Mouse (Mus musculus) MN1 (cell line): Measurements from ENCODE around the gene Ctr9.

Experiments
- DNase-seq: peaks from one replicate; pipeline ENCODE4 v3.0.0-alpha.2; 2016; ENCODE audit warnings: low spot score

The Ctr9 gene

DNA sequence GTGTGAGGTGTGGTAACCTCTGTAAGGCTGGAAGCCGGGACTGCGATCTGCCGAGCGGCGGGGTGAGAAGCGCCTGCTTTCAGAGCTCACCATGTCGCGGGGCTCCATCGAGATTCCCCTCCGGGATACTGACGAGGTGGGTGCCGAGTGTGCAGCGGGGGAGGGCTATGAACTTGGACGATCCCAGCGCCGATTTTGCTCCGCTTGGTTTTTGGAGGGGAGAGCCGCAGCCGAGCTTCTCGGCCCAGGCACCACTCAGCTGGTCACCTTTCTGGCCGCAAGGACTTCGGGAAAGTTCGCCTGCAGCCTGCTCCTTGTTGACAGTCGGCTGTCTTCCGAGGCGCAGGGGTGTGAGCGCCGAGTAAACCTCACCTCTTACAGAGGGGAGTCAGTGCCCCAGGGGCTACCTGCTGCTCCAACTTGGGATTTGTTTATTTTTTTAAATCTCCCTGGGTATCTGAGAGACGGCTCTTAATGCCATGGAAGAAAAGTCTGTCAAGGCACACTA is 349 bp downstream of the Ctr9 start:
- no peak for DNase-seq

DNA sequence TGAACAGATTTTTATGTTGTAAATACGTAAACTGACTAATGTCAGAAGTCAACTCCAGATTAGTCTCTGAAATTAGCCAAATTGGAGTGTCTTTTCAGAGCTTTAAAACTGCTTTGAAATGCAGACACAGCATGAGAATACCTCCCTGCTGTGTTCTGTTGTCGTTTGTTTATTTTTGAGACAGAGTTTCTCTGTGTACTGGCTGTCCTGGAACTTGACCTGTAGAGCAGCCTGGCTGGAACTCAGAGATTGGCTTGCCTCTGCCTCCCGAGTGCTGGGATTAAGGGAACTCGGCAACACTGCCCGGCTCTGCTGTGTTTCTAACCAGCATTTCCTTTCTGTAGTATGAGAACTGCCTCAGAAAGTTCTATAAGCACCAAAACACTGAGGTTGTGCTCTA is 20.2 kb downstream of the Ctr9 start:
- DNase-seq, result no peak

DNA sequence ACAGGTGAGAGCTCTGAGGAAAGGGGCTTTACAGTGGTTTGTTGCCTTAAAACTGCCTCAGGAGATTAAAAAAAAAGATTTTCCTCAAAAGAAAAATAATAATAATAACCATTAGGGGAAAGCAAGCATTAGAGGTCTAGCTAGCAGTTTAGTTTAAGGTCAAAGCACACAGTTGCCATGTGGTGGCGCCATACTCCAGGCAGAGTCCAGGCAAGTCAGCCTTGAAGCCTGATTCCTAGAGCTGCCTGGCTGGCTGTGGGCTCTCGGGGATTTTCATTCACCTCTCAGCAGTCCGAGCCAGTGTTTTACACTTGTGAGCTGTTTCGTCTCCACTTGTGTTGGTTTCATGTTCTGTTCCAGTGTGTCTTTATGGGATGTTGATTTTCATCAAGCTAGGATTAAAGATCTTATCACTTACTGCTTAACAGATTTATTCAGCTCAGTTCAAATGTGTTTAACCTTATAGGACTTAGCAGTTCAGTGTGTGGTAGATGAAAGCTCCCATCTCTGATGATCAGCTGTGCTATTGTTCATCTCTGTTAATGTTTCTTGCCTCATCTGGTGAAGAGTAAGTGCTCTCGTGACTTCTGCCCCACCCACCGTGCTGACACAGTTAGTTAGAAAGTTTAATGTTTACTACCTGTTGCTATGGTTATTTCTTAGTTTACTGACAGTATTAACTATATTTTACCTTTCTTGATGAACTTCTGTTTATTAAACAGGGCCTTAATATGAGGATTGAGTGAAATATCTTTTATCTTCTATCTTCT is 21.1 kb downstream of the Ctr9 start:
- peak; percentile 69 for DNase-seq

DNA sequence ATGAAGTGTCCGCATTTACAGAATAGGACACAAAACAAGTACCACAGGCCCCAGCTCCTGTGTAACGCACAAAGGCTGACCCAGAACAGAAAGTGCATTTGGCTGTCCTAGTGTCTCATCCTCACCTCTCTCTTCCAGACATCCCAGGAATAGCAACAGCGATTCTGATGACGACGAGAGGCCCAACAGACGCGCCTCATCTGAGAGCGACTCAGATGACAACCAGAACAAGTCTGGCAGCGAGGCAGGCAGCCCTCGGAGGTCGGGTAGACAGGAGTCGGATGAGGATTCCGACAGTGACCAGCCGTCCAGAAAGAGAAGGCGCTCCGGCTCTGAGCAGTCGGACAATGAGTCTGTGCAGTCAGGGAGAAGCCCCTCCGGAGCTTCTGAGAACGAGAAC is 26.5 kb downstream of the Ctr9 start:
- DNase-seq, result no peak

DNA sequence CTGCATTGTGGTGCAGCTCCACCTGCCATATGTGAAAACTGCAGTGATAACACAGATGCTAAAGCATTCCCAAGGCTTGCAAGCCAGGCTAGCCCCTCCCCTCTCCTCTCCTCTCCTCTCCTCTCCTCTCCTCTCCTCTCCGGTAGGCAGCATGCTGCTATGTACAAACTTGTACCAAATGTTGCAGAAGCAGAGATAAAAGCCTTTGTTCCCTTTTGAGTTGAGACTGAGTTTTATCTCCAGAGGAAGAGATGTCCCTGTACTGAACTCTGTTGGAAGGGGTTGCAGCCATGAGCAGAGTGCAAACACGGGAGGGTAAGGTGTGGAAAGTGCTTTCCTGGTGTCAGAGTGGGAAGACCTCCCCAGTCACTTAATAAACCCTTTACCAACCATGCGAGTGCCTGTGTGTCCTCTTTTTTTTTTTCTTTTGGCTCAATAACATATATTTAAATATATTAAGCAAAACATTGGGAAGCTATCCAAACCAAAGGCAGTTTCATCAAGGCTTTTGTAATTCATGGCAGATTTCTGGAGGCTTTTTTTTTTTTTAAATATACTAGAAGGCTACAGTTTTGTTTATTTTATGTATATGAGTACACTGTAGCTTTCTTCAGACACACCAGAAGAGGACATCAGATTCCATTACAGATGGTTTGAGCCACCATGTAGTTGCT is 27.4 kb downstream of the Ctr9 start:
- no peak for DNase-seq

DNA sequence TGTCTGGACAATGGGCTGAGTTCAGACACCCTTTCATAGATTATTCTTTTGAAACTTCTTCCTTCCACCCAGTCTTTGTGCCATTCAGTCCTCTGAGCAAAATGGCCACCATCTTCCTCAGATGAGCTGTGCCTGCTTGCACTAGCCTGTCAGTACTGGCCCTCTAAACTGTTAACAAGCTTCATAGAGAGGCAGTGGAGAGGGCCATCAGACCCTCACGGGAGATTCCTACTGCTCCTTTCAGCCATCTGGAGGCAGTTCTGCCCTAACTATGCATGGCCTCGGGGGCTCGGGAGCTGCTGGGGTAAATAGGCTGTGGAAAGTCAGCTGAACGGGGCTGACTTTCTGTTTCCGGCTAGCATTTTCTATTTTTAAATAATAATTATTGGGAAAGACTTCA is 30.8 kb downstream of the Ctr9 start:
- no peak for DNase-seq

DNA sequence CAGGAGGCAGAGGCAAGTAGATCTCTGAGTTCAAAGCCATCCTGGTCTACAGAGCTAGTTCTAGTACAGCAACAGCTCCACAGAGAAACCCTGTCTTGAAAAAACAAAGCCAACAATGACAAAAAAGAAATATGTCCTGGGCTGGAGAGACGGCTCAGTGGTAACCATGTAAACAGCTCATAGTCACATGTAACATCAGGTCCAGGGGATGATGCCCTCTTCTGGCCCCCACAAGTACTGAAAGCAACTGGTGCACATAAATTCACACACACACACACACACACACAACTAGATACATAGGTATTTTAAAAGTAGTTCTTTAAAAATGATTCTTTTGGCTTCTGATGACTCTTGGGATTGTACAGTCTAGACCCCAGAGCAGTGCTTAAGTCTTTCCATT is 34.2 kb downstream of the Ctr9 start:
- no peak for DNase-seq

DNA sequence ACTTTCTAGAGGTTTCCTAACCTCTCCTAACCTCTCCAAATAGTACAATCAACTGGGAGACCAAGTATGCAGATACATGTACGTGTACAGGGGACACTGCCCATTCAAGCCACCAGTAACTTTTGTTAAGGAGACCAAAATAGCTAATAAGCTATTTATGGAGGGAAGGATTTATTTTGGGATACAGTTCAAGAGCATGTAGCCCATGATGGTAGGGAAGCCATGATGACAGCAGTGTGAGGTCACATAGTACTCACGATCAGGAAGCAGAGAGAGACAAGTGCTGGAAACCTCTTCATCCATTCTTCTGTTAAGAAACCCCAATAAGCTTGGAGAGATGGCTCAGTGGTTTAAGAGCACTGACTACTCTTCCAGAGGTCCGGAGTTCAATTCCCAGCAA is 39.4 kb downstream of the Ctr9 start:
- DNase-seq, result no peak

DNA sequence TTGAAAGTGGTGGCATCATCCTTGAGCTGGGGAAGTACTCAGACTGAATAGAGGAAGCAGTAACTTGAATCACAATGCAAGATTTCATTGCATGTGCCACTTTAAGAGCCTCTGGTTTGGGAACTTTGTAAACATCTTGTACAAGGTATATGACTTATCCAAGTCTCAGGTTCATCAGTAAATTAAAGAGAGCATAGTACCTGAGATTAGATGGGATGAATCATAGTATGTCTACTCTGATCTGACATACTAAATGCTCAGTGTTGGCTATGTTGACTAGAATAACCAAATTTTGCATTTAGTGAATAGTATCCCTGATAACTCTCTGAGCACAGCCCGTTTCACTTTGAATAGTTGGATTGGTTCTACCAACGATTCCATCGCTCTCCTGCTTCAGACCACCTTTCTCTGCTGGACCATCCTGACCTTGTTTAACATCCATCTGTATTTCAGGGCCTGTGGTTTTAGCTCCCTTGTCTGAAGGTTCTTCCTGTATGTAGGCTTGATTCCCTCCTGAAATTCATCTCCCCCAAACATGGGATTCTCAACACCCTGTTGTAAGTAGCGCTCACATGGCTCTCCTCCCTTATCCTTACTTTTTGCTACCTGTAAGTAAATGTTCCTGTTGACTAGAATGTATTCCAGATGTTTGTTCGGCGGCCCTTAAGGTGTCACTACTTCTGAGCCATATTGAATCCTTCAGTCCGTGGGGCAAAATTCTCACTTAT is 40.9 kb downstream of the Ctr9 start:
- no peak for DNase-seq

DNA sequence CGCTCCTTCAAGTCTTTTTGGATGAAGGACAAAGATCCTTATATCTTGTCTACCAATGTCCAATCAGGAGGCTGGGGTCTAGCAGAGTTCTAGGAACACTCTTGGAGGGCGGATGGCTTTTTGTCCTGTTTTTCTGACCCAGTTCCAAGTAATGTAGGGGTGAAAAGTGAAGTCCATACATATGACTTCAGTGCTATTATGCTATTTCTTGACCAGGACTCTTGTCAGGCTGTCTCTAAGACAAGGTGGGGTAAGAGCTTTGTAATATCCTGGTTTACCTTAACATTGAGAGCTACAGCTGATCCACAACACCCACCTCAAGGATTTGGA is 41.4 kb downstream of the Ctr9 start:
- DNase-seq, result no peak

DNA sequence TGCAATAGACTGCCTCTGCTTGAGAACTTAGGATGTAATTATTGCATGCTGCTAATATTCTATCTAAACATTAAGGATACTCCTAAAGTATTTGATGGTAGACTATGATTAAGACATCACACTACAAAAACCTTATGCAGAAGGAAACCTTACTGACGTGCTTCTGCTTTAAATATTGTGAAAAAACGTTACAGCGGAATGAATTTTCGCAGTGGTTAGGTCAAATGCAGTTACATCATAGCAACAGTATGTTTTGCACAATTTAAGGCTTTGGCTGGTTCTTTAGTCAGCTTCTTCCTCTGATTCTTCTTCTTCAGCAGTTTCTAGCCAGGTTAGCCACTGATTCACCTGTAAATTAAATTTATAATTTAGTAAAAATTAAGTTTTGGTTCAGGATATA is 43.7 kb downstream of the Ctr9 start:
- no peak for DNase-seq

DNA sequence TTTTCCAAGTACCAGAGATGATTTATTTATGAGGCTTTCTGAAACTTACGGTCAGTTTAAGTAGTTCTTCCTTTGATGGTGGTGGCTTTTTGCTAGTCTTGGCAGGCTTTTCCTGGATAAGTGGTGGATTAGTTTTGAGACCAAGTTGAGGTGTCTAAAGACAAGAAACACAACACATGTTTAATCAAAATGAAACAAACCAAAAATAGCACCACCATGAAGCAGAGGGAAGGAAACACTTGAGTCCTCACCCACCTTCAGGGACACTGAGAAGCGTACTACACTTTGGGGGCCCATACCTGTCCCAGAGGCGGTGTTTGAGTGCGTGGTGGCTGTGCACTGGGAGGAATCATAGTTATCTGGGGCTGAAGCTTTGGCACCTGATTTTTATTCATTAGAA is 46.5 kb downstream of the Ctr9 start:
- no peak for DNase-seq

DNA sequence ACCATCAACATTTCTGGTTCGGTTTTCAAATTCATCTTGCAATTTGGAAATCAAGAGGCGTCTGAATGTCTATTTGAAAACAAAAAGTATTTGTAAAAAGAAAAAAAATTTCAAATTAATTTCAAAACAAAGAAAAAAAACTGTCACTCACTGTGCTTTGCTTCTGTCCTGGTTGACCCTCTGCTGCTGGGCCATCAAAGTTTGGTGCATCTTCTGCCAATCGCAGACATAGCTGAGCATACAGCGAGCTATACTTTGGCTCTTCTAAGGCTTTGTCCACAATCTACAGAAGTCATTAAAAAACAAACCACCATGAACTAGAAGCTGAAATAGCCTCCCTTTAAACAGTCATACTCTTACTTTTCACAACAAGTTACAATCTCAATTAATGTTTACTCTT is 49.5 kb downstream of the Ctr9 start:
- no peak for DNase-seq

DNA sequence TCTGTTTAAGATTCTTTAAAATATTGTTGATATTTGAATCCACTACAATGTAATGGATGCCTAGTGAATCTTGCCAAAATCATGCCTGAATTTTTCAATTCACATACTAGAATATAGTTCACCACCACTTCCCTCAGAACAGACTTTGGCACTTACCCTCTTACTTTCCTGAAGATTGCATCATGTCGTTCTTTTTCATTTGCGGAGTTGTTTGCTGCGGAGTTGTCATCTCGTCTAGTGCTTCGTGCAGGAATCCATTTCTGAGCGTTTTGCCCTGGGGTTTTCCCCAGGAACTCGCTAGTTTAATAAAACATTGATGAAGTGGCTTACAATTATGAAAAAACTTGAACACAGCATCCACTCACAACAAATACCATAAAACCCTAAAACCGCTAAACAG is 51.3 kb downstream of the Ctr9 start:
- DNase-seq, result peak; percentile 41

DNA sequence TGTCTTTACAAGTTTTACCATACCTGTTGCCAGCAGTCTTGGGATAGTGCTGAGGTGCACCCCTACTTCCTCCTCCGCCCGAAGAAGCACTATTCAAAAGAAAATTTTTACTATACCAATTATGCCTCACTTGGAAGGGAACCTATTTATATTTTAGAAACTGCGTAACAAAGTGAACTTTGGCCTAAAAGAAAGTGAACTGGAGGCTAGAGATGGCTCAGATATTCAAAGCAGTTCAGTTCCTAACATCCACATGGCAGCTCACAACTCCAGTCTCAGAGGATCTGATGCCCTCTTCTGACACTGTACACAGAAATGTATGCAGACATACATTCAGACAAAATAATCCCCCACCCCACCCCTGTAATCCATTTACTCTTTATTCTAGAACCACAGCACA is 52.1 kb downstream of the Ctr9 start:
- no peak for DNase-seq

DNA sequence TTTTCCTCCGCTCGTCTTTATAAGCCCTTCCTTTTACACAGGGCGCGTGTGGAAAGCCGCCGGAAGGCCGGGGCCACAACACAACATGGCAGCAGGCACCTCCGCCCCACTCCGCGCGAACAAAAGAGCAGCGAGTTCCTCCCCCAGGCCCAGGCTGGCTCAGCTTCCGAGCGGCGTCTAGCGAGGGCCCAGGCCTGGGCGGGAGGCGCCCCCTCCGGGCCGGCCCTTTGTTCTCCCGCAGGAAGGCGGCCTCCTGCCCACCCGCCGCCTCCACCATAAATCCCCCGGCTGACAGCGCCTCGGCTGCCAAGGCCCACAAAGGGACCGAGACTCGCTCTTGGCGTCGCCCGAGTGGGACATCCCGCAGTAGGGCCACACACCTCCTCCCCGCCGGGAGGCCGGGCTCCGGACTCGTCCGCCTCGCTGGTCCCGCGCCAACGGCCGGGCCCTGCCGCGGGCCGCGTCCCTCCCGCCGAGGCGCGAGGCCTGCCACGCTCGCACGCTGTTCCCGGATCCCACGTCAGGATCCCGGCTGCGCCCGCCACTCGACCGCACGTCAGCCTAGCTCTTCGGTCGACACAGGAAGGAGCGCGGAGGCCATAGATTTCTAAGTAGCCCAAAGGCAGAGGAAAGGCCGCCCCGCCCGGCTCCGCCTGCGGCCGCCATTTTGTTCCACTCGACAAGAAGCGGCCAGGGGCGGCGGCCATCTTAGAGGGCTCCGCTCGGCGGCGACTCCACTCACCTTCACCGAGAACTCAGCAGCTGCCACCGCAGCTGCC is 53.5 kb downstream of the Ctr9 start:
- DNase-seq, result peak; percentile 84

DNA sequence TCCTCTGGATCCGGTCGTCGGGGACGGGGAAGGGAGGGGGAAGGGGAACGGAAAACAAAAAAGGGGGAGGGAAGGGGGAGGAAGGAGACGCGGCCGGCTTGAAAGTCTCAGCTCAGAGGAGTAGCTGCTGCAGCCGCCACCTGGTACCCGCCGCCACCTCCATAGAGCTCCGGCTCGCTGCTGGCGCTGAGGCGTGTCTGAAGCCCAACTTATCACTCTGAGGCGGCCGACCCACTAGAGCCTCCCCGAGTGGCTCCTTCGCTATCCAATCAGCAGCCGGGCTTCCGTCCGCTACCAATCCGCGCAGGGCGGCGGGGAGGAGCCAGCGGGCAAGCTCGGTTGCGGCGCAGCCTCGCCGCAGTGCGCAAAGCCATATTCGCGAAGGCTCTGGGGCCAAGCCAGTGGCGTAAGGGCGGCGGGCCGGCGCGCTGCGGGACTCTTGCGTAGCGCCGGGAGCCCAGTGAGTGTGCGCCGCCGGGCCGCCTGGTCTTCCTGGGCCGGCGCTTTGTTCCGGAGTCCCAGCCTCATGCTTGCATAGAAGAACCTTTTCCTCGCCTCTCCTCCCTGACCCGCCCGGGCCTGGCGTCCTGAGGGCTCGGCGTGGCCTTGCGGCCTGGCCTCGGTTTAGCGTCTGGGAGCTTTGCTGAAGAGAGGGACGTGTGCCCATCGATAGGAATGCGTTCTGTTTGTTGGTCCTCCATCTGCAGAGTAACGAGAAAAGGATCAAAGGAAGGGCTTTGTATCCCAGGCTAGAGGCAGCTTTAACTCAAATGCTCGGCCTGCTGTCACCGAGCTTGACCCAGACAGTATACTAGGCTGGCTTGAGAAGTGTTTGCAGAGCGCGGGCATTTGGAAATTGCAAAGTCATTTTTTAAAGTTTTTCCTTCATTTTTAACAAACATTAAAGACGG is 54.3 kb downstream of the Ctr9 start, which contains the start of gene Eif4g2:
TSS of gene Eif4g2 (minus strand) at position 209 of the 911 bp plus-strand sequence.
- DNase-seq, result peak; percentile 99

DNA sequence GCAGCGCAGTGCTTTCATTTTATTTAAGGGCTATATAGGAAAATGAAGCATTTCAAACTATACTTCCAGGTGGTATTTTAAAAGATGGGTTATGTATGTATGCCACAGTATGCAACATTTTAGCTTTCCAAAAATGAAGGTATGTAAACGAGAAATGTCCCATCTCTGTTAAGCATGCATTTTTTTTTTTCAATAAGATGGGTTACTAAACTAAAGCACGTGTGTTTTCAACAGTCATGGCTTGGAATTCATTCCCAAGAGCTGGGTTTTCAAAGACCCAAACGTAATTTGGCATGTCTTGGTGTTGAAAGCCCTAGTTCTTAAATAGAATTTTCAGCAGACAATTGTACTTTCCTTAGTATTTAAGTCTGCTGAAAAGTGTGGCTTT is 55.0 kb downstream of the Ctr9 start:
- DNase-seq, result peak; percentile 43

DNA sequence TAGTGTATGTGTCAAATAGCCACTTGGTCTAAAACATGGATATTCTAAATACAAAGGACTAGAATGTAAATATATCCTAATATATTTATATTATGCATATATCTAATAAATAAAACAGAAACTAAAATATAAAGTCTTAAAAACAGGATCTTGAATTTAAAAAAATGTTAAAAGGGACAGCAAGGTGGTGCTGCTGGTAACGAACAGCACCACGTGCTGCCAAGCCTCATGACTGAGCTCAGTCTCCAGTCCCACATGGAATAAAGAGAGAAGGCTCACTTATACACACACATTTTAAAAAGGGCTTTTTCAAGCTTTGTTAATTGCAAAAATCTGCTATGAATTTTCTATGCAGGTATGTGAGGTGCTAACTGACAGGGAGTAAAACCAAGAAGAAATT is 55.7 kb downstream of the Ctr9 start:
- no peak for DNase-seq

DNA sequence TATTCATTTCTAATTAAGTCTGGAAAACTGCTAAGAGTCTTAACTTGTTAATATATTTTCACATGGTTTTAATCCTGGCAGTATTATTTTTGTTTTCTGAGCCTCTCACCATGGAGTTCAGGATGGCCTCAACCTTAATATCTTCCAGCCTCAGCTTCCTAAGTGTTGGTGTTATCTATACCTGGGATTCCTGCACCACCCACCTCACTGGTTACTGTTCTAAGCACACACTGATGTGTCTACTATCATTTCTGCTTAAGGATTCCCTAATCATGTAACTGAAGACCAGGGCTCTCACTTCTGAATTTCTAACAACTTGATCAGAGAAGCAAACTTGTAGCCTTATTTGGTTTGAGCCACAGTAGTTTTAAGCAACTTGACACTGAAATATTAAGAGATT is 56.4 kb downstream of the Ctr9 start:
- DNase-seq, result no peak

DNA sequence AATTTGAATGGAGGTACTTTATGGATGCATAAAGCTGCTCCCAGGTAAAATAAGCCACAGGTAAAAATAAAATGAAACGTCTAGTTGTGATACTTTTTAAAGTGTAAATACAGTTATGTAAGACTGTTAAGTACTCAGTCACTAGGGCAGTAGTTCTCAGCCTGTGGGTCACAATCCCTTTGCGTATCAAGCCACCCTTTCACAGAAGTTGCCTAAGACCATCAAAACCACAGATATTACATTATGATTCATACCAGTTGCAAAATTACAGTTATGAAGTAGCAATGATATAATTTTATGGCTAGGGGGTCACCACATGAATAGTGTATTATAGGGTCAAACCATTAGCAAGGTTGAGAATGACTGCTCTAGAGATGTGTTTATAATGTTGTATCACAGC is 66.4 kb downstream of the Ctr9 start:
- DNase-seq, result no peak
